Mouse (Mus musculus) CH12.LX (cell line): ENCODE data around the gene Krt16. TPM values are rescaled to one million over a fixed set of nuclear protein-coding genes. Genes with fewer than 3 reads are reported as not detected.

ENCODE experiments used
- DNase-seq: peaks from one replicate; pipeline ENCODE4 v3.0.0-alpha.2; 2013; ENCODE audit errors: extremely low read depth
- H3K27ac ChIP-seq: 2 replicates; pipeline ENCODE4 v1.5.1; 2012; ENCODE audit warnings: low read depth, mild to moderate bottlenecking, control low read depth, moderate library complexity; ENCODE audit not compliant: insufficient read depth
- H3K27me3 ChIP-seq: replicated peaks from 2 replicates; pipeline ENCODE3; 2012; ENCODE audit warnings: inconsistent platforms
- H3K36me3 ChIP-seq, 2 experiments: replicated peaks in 1 of 2; 2 replicates each; pipeline versions ENCODE3 to v1.6.1; 2012; ENCODE audit warnings: inconsistent platforms in 1 of 2, low read length in 1 of 2, mild to moderate bottlenecking in 1 of 2, mixed read lengths in 1 of 2, moderate library complexity in 1 of 2; ENCODE audit not compliant: control insufficient read depth in 1 of 2, insufficient read depth in 1 of 2
- H3K4me1 ChIP-seq, 2 experiments: 2 replicates each; pipeline ENCODE4 v1.6.1; 2012; ENCODE audit warnings: inconsistent platforms in 1 of 2, moderate library complexity in 1 of 2; ENCODE audit not compliant: insufficient read depth in 2 of 2, control insufficient read depth in 1 of 2
- H3K4me2 ChIP-seq: 2 replicates; pipeline ENCODE4 v1.6.1; 2012; ENCODE audit warnings: low read depth, mild to moderate bottlenecking, control low read depth; ENCODE audit not compliant: poor library complexity, insufficient read depth, severe bottlenecking
- H3K4me3 ChIP-seq, 3 experiments: fragments of 150-350 bp in 1 of 3; sonication (generic) in 1 of 3; replicated peaks in 1 of 3; 2 replicates each; pipeline versions ENCODE3 to v1.5.1; 2011 to 2012; ENCODE audit warnings: low read depth in 2 of 3, low read length in 2 of 3, mild to moderate bottlenecking in 2 of 3, moderate library complexity in 2 of 3, control low read depth in 1 of 3, improper control_type of control experiment in 1 of 3, inconsistent platforms in 1 of 3, mixed read lengths in 1 of 3; ENCODE audit not compliant: poor library complexity in 1 of 3
- H3K79me2 ChIP-seq: replicated peaks from 2 replicates; pipeline ENCODE4 v1.6.1; 2012; ENCODE audit warnings: mild to moderate bottlenecking, moderate library complexity; ENCODE audit not compliant: control insufficient read depth, poor library complexity, insufficient read depth, severe bottlenecking; ENCODE audit errors: extremely low read depth
- H3K9ac ChIP-seq: 2 replicates; pipeline ENCODE4 v1.6.1; 2012; ENCODE audit warnings: low read depth, mild to moderate bottlenecking, control low read depth, moderate library complexity; ENCODE audit not compliant: insufficient read depth
- H3K9me3 ChIP-seq: replicated peaks from 2 replicates; pipeline ENCODE3; 2012; ENCODE audit warnings: low read length, inconsistent platforms, mixed read lengths
- BHLHE40 ChIP-seq: IDR thresholded peaks from 2 replicates; pipeline ENCODE4 v1.6.1; 2011; ENCODE audit warnings: mild to moderate bottlenecking, low read depth, low read length, improper control_type of control experiment
- CHD1 ChIP-seq: IDR thresholded peaks from 2 replicates; pipeline ENCODE4 v1.6.1; 2012; ENCODE audit warnings: low read depth, low read length, improper control_type of control experiment, inconsistent platforms
- CTCF ChIP-seq, 2 experiments: IDR thresholded peaks in 1 of 2; conservative IDR thresholded peaks in 1 of 2; 2 replicates each; pipeline ENCODE4 v1.5.1; 2011 to 2012; ENCODE audit warnings: low read depth in 2 of 2, low read length in 2 of 2, improper control_type of control experiment in 1 of 2, inconsistent platforms in 1 of 2, mild to moderate bottlenecking in 1 of 2, moderate library complexity in 1 of 2
- ELF1 ChIP-seq: IDR thresholded peaks from 2 replicates; pipeline ENCODE4 v1.6.1; 2014; ENCODE audit warnings: low read depth, mild to moderate bottlenecking, inconsistent platforms, low read length, improper control_type of control experiment
- ETS1 ChIP-seq: conservative IDR thresholded peaks from 2 replicates; pipeline ENCODE4 v1.6.1; 2012; ENCODE audit warnings: low read depth, mild to moderate bottlenecking, inconsistent platforms, low read length, improper control_type of control experiment, moderate library complexity
- GABPA ChIP-seq: IDR thresholded peaks from 2 replicates; pipeline ENCODE4 v1.6.1; 2012; ENCODE audit warnings: low read depth, low read length, improper control_type of control experiment, inconsistent platforms; ENCODE audit not compliant: insufficient replicate concordance
- IRF4 ChIP-seq: IDR thresholded peaks from 2 replicates; pipeline ENCODE4 v1.6.1; 2014; ENCODE audit warnings: low read depth, mild to moderate bottlenecking, inconsistent platforms, low read length, improper control_type of control experiment
- JUN ChIP-seq: IDR thresholded peaks from 2 replicates; pipeline ENCODE4 v1.6.1; 2011; ENCODE audit warnings: low read depth, mild to moderate bottlenecking, low read length, improper control_type of control experiment, moderate library complexity; ENCODE audit not compliant: insufficient read depth
- MAFK ChIP-seq: IDR thresholded peaks from 2 replicates; pipeline ENCODE4 v1.6.1; 2011; ENCODE audit warnings: low read length, improper control_type of control experiment; ENCODE audit not compliant: insufficient replicate concordance
- MAZ ChIP-seq: IDR thresholded peaks from 2 replicates; pipeline ENCODE4 v1.6.1; 2012; ENCODE audit warnings: low read depth, mild to moderate bottlenecking, inconsistent platforms, low read length, improper control_type of control experiment, moderate library complexity
- MEF2A ChIP-seq: IDR thresholded peaks from 2 replicates; pipeline ENCODE4 v1.6.1; 2014; ENCODE audit warnings: low read depth, mild to moderate bottlenecking, inconsistent platforms, low read length, improper control_type of control experiment, borderline replicate concordance
- MXI1 ChIP-seq: IDR thresholded peaks from 2 replicates; pipeline ENCODE4 v1.6.1; 2011; ENCODE audit warnings: mild to moderate bottlenecking, low read depth, low read length, improper control_type of control experiment
- MYC ChIP-seq: IDR thresholded peaks from 2 replicates; pipeline ENCODE4 v1.6.1; 2011; ENCODE audit warnings: low read depth, mild to moderate bottlenecking, improper control_type of control experiment, low read length
- NRF1 ChIP-seq: IDR thresholded peaks from 2 replicates; pipeline ENCODE4 v1.6.1; 2014; ENCODE audit warnings: low read depth, mild to moderate bottlenecking, inconsistent platforms, low read length, improper control_type of control experiment, moderate library complexity
- PAX5 ChIP-seq: IDR thresholded peaks from 2 replicates; pipeline ENCODE4 v1.6.1; 2012; ENCODE audit warnings: low read length, inconsistent platforms, mixed read lengths
- POLR2AphosphoS2 ChIP-seq: IDR thresholded peaks from 2 replicates; pipeline ENCODE4 v1.6.1; 2011; ENCODE audit warnings: low read depth, low read length, improper control_type of control experiment
- RAD21 ChIP-seq: IDR thresholded peaks from 2 replicates; pipeline ENCODE4 v1.6.1; 2011; ENCODE audit warnings: low read depth, mild to moderate bottlenecking, low read length, improper control_type of control experiment, moderate library complexity
- RCOR1 ChIP-seq: conservative IDR thresholded peaks from 2 replicates; pipeline ENCODE4 v1.6.1; 2012; ENCODE audit warnings: low read depth, mild to moderate bottlenecking, inconsistent platforms, low read length, improper control_type of control experiment
- TCF12 ChIP-seq: IDR thresholded peaks from 2 replicates; pipeline ENCODE4 v1.6.1; 2014; ENCODE audit warnings: low read depth, mild to moderate bottlenecking, inconsistent platforms, low read length, improper control_type of control experiment
- USF1 ChIP-seq: IDR thresholded peaks from 2 replicates; pipeline ENCODE4 v1.6.1; 2014; ENCODE audit warnings: low read depth, mild to moderate bottlenecking, inconsistent platforms, low read length, improper control_type of control experiment
- USF2 ChIP-seq: conservative IDR thresholded peaks from 2 replicates; pipeline ENCODE4 v1.6.1; 2011; ENCODE audit warnings: low read depth, low read length, improper control_type of control experiment
- ZC3H11A ChIP-seq: IDR thresholded peaks from 2 replicates; pipeline ENCODE4 v1.6.1; 2012; ENCODE audit warnings: low read depth, mild to moderate bottlenecking, inconsistent platforms, low read length, improper control_type of control experiment
- dilution Hi-C: fragments of 300-500 bp; cut with MboI; formaldehyde crosslinking; loops from 2 replicates; pipeline ENCODE4 v1.14.3; 2020; ENCODE audit warnings: low sequenced_read_pairs; ENCODE audit not compliant: extremely low pct_unique_long_range_greater_than_20kb, extremely low pct_ligation_motif_present
- in situ Hi-C: fragments of 300-500 bp; cut with MboI; formaldehyde crosslinking; loops from 3 replicates; pipeline ENCODE4 v1.14.3; 2019; ENCODE audit warnings: low sequenced_read_pairs, low pct_ligation_motif_present, low pct_unique_long_range_greater_than_20kb, mixed read lengths
- polyA plus RNA-seq: library from polyadenylated mRNA; unstranded; fragments of >175 nt; gene quantifications from 2 replicates; pipeline ENCODE4 v1.2.1, GENCODE M21; 2012; ENCODE audit warnings: low read depth; ENCODE audit not compliant: insufficient read length
- total RNA-seq, 2 experiments: library from RNA; depleted of rRNA; stranded (reverse); fragments of 300-350 nt in 1 of 2; fragments of >200 nt in 1 of 2; gene quantifications; 2 replicates each; pipeline ENCODE4 v1.2.3; 2012 to 2014

Krt16 gene
- total and polyA plus RNA-seq, 3 experiments: 0.08 TPM; not detected in 2

DNA sequence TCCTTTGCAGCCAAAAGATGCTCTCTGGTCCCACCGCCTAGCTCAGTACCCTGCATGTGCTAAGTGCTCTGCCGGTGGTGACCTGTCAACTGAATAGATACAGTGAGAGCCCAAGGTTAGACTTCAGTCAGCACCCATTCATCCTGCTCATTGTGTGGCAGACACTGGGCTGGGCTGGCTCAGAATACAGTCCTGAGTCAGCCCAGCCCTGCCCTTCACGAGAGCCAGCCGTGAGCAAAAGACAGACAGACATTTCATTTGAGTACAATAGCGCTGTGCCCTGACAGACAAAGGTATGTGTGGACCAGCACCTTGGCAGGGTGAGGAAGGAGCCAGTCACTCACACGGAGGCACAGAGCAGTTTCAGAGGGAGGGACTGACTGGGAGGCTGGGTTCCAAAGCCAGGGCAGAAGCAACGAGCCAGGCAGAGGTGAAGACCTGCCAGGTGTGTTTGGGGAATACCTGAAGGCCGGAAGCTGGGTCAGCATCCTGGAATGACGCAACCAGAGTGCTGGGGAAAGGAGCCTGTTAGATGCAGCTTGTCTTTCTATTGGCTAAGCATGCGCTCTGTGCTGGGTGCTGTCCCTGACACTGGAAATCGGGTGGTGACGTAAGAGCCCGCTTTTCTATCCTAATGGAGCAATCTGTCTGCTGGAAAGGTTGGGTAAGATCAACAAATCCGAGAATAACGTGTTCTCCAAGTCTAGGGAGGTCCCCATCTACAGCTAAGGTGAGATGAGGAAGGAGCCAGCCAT is 29.2 kb upstream of the Krt16 start:
- Histone ChIP-seq H3K4me3 (no peak overlapping the region), H3K9me3 (no peaks in the 10 kb centered on the region), H3K27ac (no peak overlapping the region), H3K4me1 (no peaks in the 10 kb centered on the region), H3K79me2 (no peaks in the 10 kb centered on the region), H3K9ac (no peak overlapping the region), H3K36me3 (no peaks in the 10 kb centered on the region), H3K4me2 (no peak overlapping the region), H3K27me3 (peaks cover 83% of the 10 kb centered on the region)
- TF ChIP-seq RCOR1: no peak
- TF ChIP-seq USF1: no peak
- no peak for TF ChIP-seq MYC
- TF ChIP-seq JUN: no peak
- no peak for TF ChIP-seq RAD21
- in situ Hi-C loops (loop anchor here (25.0 kb wide), 2 partner anchors 541 to 891 kb away; partner anchors contain the start of genes Gm14180 and Krt10), dilution Hi-C loops (no loop called here)
- DNase-seq: no peak

DNA sequence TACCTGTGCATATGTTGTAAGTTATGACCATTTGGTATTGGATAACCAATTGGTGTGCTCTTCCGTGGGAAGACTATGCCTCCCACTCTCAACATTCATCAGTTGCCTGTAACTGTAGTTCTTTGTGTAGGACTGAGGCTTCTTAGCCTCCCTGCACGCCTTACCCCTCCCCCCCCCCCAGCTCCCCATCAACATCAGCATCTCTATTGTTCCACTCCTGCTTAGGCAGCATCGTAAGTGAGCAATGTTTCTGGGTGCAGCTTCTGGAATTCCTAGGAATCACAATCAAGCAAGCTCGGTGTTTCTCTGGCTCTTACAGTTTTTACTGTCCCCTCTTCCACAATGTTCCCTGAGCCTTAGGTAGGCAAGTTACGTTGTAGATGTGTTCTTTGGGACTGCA is 26.8 kb upstream of the Krt16 start:
- dilution Hi-C loops: no loop called here
- H3K4me1 ChIP-seq: no peaks in the 10 kb centered on the region
- H3K36me3 ChIP-seq: no peaks in the 10 kb centered on the region
- no peak overlapping the region for H3K27ac ChIP-seq
- no peaks in the 10 kb centered on the region for H3K9me3 ChIP-seq
- H3K4me2 ChIP-seq: no peak overlapping the region
- H3K79me2 ChIP-seq: no peaks in the 10 kb centered on the region
- no peak overlapping the region for H3K9ac ChIP-seq
- DNase-seq: no peak
- no peak for TF ChIP-seq IRF4
- no peak for TF ChIP-seq GABPA
- TF ChIP-seq RAD21: no peak
- TF ChIP-seq PAX5: no peak
- TF ChIP-seq POLR2AphosphoS2: no peak
- no peak for TF ChIP-seq JUN
- no peak for TF ChIP-seq USF2
- no peak for TF ChIP-seq BHLHE40
- in situ Hi-C loops: loop anchor here (25.0 kb wide), 2 partner anchors 538 to 888 kb away; partner anchors contain the start of genes Gm14180 and Krt10
- H3K4me3 ChIP-seq: no peak overlapping the region
- H3K27me3 ChIP-seq: peaks cover 88% of the 10 kb centered on the region

DNA sequence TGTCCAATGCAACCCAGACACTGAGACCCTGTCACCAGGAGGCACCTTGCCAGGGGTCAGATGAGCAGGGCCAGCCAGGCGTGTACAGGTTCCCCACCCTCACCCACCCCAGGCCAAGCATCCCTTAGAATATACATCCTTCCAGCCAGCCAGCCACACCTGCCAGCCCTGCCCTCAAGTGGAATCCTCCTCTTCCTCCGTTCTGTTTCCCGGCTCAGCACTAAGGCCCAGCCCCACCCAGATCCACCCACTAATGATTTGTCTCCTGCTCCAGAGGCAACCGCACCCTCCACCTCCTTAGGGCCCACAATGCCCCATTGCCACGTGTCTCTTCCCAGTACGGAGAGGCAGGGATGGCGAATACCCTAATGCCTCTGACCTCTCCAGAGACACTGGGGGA is 26.0 kb upstream of the Krt16 start:
- dilution Hi-C loops: no loop called here
- no peak overlapping the region for H3K4me2 ChIP-seq
- TF ChIP-seq ZC3H11A (no peak), NRF1 (no peak), RAD21 (no peak), MAFK (no peak), MAZ (no peak), GABPA (no peak), ELF1 (no peak), TCF12 (no peak), CTCF (conservative IDR thresholded peaks at IDR 0.05 in 1 of 2, IDR thresholded peaks at IDR 0.05 in 1 of 2; ENCODE audit: low read depth in 2 of 2, low read length in 2 of 2) (no peak), CHD1 (no peak), MXI1 (no peak), ETS1 (no peak), PAX5 (no peak), POLR2AphosphoS2 (no peak), MEF2A (no peak)
- TF ChIP-seq, all 38 proteins: peak for 0
- Histone ChIP-seq H3K9me3 (no peaks in the 10 kb centered on the region), H3K36me3 (no peaks in the 10 kb centered on the region), H3K27ac (no peak overlapping the region), H3K4me3 (no peak overlapping the region), H3K9ac (no peak overlapping the region), H3K79me2 (no peaks in the 10 kb centered on the region), H3K4me1 (no peaks in the 10 kb centered on the region), H3K27me3 (peaks cover 88% of the 10 kb centered on the region)
- DNase-seq: no peak
- in situ Hi-C loops: loop anchor here (25.0 kb wide), 2 partner anchors 537 to 887 kb away; partner anchors contain the start of genes Gm14180 and Krt10
